Mouse (Mus musculus) testis, adult 2 months (tissue): ENCODE data around the gene Vwa8. TPM values are rescaled to one million over a fixed set of nuclear protein-coding genes. Genes with fewer than 3 reads are reported as not detected.

Experiments used
- H3K27ac ChIP-seq: fragments of 200-500 bp; 2 replicates; pipeline ENCODE4 v1.5.1; 2012; ENCODE audit warnings: low read depth, low read length; ENCODE audit not compliant: control insufficient read depth, insufficient read depth
- H3K27me3 ChIP-seq: fragments of 200-500 bp; 2 replicates; pipeline ENCODE4 v1.6.1; 2012; ENCODE audit warnings: mild to moderate bottlenecking, low read length, moderate library complexity; ENCODE audit not compliant: control insufficient read depth, insufficient read depth
- H3K36me3 ChIP-seq: fragments of 200-500 bp; 2 replicates; pipeline ENCODE4 v1.6.1; 2012; ENCODE audit warnings: mild to moderate bottlenecking, low read length; ENCODE audit not compliant: control insufficient read depth, insufficient read depth
- H3K4me1 ChIP-seq: fragments of 200-500 bp; 2 replicates; pipeline ENCODE4 v1.6.1; 2012; ENCODE audit warnings: low read length; ENCODE audit not compliant: control insufficient read depth, insufficient read depth
- H3K4me3 ChIP-seq: fragments of 200-500 bp; 2 replicates; pipeline ENCODE4 v1.5.1; 2012; ENCODE audit warnings: low read depth, mild to moderate bottlenecking, low read length, moderate library complexity, mixed read lengths; ENCODE audit not compliant: control insufficient read depth
- CTCF ChIP-seq: fragments of 200-500 bp; IDR thresholded peaks from 2 replicates; pipeline ENCODE4 v1.5.1; 2012; ENCODE audit warnings: low read depth, mild to moderate bottlenecking, inconsistent platforms, low read length, moderate library complexity; ENCODE audit not compliant: control insufficient read depth, insufficient read depth, insufficient replicate concordance
- POLR2A ChIP-seq: fragments of 200-500 bp; IDR thresholded peaks from 2 replicates; pipeline ENCODE4 v1.6.1; 2012; ENCODE audit warnings: low read depth, mild to moderate bottlenecking, inconsistent platforms, low read length, moderate library complexity; ENCODE audit not compliant: control insufficient read depth
- polyA plus RNA-seq: library from polyadenylated mRNA; depleted of rRNA; stranded (reverse); fragments of >200 nt; gene quantifications from 2 replicates; pipeline ENCODE4 v1.2.3, GENCODE M21; 2012

The Vwa8 gene
- polyA plus RNA-seq, 1 experiment: 15.6 TPM

GRCm38 (mm10) chr14:79086006-79086405 is 237.2 kb downstream of the Vwa8 start:
- Histone ChIP-seq H3K27me3 (no peaks in the 10 kb centered on the region), H3K27ac (no peak overlapping the region), H3K4me1 (no peaks in the 10 kb centered on the region; the same call in 1 of the 2 replicates), H3K36me3 (no peaks in the 10 kb centered on the region), H3K4me3 (no peak overlapping the region)
- TF ChIP-seq CTCF (no peak), POLR2A (no peak)

GRCm38 (mm10) chr14:79089464-79089863 is 240.6 kb downstream of the Vwa8 start:
- no peaks in the 10 kb centered on the region; the same call in 1 of the 2 replicates for H3K4me1 ChIP-seq
- no peak overlapping the region for H3K27ac ChIP-seq
- TF ChIP-seq CTCF (no peak), POLR2A (no peak)

GRCm38 (mm10) chr14:79097181-79097580 is 248.3 kb downstream of the Vwa8 start:
- Histone ChIP-seq H3K4me1 (no peaks in the 10 kb centered on the region), H3K36me3 (no peaks in the 10 kb centered on the region; the same call in 1 of the 2 replicates), H3K27ac (no peak overlapping the region), H3K27me3 (no peaks in the 10 kb centered on the region), H3K4me3 (no peak overlapping the region)
- TF ChIP-seq POLR2A: no peak
- no peak for TF ChIP-seq CTCF

More at GRCm38 (mm10) chr14:79089464-79089863, 240.6 kb downstream of the Vwa8 start:
- Histone ChIP-seq H3K4me3 (no peak overlapping the region), H3K27me3 (no peaks in the 10 kb centered on the region), H3K36me3 (no peaks in the 10 kb centered on the region)

- H3K27ac ChIP-seq: no peak overlapping the region
- peak; percentile 88 for TF ChIP-seq CTCF
- no peak for TF ChIP-seq POLR2A
- H3K27me3 ChIP-seq: no peaks in the 10 kb centered on the region
- H3K4me3 ChIP-seq: no peak overlapping the region; the same call in 1 of the 2 replicates
- H3K4me1 ChIP-seq: no peaks in the 10 kb centered on the region
- H3K36me3 ChIP-seq: no peaks in the 10 kb centered on the region
Observed at GRCm38 (mm10) chr14:79106655-79107515, 258.0 kb downstream of the Vwa8 start.

GRCm38 (mm10) chr14:79109375-79109774 is 260.5 kb downstream of the Vwa8 start:
- no peak overlapping the region for H3K27ac ChIP-seq
- no peaks in the 10 kb centered on the region for H3K27me3 ChIP-seq
- no peak overlapping the region for H3K4me3 ChIP-seq
- H3K4me1 ChIP-seq: no peaks in the 10 kb centered on the region
- no peaks in the 10 kb centered on the region for H3K36me3 ChIP-seq
- TF ChIP-seq CTCF (no peak), POLR2A (no peak)

GRCm38 (mm10) chr14:79110012-79110411 is 261.2 kb downstream of the Vwa8 start:
- H3K4me3 ChIP-seq: no peak overlapping the region
- H3K27me3 ChIP-seq: no peaks in the 10 kb centered on the region
- H3K4me1 ChIP-seq: no peaks in the 10 kb centered on the region
- no peak for TF ChIP-seq CTCF
- TF ChIP-seq POLR2A: no peak
- no peaks in the 10 kb centered on the region for H3K36me3 ChIP-seq
- H3K27ac ChIP-seq: no peak overlapping the region

- no peaks in the 10 kb centered on the region for H3K27me3 ChIP-seq
- no peaks in the 10 kb centered on the region for H3K4me1 ChIP-seq
- no peak for TF ChIP-seq CTCF
- TF ChIP-seq POLR2A: no peak
- no peak overlapping the region for H3K4me3 ChIP-seq
- no peak overlapping the region for H3K27ac ChIP-seq
- no peaks in the 10 kb centered on the region for H3K36me3 ChIP-seq
Observed at GRCm38 (mm10) chr14:79112050-79112449, 263.2 kb downstream of the Vwa8 start.
